Mouse (Mus musculus) stomach, postnatal 0 days (tissue): Measurements from ENCODE around the gene Rhobtb3.

ENCODE experiments used
- CTCF ChIP-seq: IDR thresholded peaks from 2 replicates; pipeline ENCODE4 v1.5.1; 2016; ENCODE audit warnings: antibody characterized with exemption, low read depth, mild to moderate bottlenecking, moderate library complexity
- EP300 ChIP-seq: optimal IDR thresholded peaks from 2 replicates; pipeline ENCODE3; 2016; ENCODE audit warnings: antibody characterized with exemption

GRCm38 (mm10) chr13:75976649-75977048 is 32.9 kb upstream of the Rhobtb3 start:
- no peak for TF ChIP-seq CTCF
- no peak for TF ChIP-seq EP300
